Mouse (Mus musculus) thymus, postnatal 14 days (tissue): ENCODE measurements around the gene Fxyd1.

ENCODE experiments used
- DNase-seq: peaks from one replicate; pipeline ENCODE4 v3.0.0; 2021

Fxyd1 gene

GRCm38 (mm10) chr7:31057071-31057470 is at the start of gene Fxyd1:
TSS of gene Fxyd1 (minus strand) at chr7:31057199.
- no peak for DNase-seq

- DNase-seq: peak; percentile 31
Measured at GRCm38 (mm10) chr7:31106166-31106565, 49.2 kb upstream of the Fxyd1 start.

GRCm38 (mm10) chr7:31105061-31105768 is 48.2 kb upstream of the Fxyd1 start:
- DNase-seq: peak; percentile 49

GRCm38 (mm10) chr7:31100786-31101185 is 43.8 kb upstream of the Fxyd1 start:
- no peak for DNase-seq

- DNase-seq: peak; percentile 27
Measured at GRCm38 (mm10) chr7:31099612-31099982, 42.6 kb upstream of the Fxyd1 start.

- peak; percentile 29 for DNase-seq
Measured at GRCm38 (mm10) chr7:31098697-31099611, 42.0 kb upstream of the Fxyd1 start.

GRCm38 (mm10) chr7:31097583-31098248 is 40.7 kb upstream of the Fxyd1 start:
- DNase-seq: peak; percentile 93

GRCm38 (mm10) chr7:31096892-31097564 is 40.0 kb upstream of the Fxyd1 start:
- no peak for DNase-seq

- DNase-seq: peak; percentile 67
Measured at GRCm38 (mm10) chr7:31094774-31095501, 37.9 kb upstream of the Fxyd1 start.

GRCm38 (mm10) chr7:31089721-31090120 is 32.7 kb upstream of the Fxyd1 start:
- peak; percentile 30 for DNase-seq

- DNase-seq: no peak
Measured at GRCm38 (mm10) chr7:31088206-31088605, 31.2 kb upstream of the Fxyd1 start.

- DNase-seq: no peak
Measured at GRCm38 (mm10) chr7:31087262-31087661, 30.3 kb upstream of the Fxyd1 start.

GRCm38 (mm10) chr7:31086175-31086755 is 29.3 kb upstream of the Fxyd1 start:
- DNase-seq: no peak

GRCm38 (mm10) chr7:31085171-31085570 is 28.2 kb upstream of the Fxyd1 start:
- DNase-seq: no peak

GRCm38 (mm10) chr7:31084140-31084539 is 27.1 kb upstream of the Fxyd1 start:
- DNase-seq: peak; percentile 21

GRCm38 (mm10) chr7:31082831-31083588 is 26.0 kb upstream of the Fxyd1 start:
- DNase-seq: no peak

- no peak for DNase-seq
Measured at GRCm38 (mm10) chr7:31082106-31082505, 25.1 kb upstream of the Fxyd1 start.

- DNase-seq: no peak
Measured at GRCm38 (mm10) chr7:31081106-31081505, 24.1 kb upstream of the Fxyd1 start.

- no peak for DNase-seq
Measured at GRCm38 (mm10) chr7:31080611-31081010, 23.6 kb upstream of the Fxyd1 start.

- no peak for DNase-seq
Measured at GRCm38 (mm10) chr7:31079670-31080069, 22.7 kb upstream of the Fxyd1 start.

GRCm38 (mm10) chr7:31077885-31078445 is 21.0 kb upstream of the Fxyd1 start:
- DNase-seq: peak; percentile 48
